Mouse (Mus musculus) monocyte, adult 2 months (primary cell): Measurements from ENCODE around the gene Spag16.

ENCODE experiments used
- DNase-seq, 2 experiments: peaks; one replicate each; pipeline ENCODE4 v3.0.0; 2022; ENCODE audit warnings: low spot score in 2 of 2, low read depth in 1 of 2

The Spag16 gene

DNA sequence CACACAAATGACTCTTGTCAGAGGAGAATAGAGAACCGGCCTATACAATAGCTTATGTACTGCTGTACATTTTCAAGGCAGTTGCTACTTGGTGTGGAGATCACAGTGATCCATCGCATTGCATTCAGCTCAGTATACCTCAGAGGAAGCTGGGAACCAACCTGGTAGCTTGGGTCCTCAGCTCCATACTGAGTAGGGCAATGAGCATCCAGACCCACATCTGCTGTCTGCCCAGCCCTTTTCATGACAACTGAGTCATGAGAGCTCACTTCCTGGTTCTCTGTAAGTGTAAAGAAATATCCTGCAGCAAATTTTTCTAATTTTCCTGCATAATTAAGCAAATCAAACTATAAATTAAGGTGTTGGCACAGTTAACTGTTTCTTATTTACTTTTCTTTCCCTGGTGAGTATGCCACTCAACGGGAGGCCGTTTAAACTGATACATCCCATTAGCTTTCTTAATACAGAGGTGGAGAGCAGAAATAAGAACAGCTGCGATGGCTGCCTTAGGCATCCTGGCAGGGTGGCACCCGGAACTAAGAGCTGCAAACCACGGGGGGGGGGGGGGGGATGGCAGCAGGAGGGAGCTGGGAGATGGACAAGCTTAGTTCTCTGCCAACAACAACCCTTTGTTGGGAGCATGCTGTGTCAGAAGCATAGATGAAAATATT is 255.6 kb downstream of the Spag16 start:
- no peak for DNase-seq

DNA sequence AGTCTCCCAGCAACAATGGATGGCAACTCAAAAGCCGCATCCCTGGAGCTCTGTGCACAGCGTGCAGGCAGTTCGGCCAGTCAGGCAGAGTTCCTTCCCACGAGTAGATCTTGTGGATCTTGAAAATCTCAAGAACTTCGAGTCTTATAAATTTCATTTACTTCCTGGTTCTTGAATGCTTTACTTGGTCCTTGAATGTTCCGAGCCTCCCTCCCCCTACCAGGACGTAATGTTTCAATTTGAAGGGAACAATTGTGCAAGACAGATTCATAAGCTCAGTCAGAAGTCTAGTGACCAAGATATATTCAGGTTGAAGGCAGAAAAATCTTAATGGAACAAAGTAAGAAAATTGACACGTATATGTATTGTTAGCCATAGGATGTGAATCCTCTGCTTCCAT is 277.9 kb downstream of the Spag16 start:
- DNase-seq, result no peak

DNA sequence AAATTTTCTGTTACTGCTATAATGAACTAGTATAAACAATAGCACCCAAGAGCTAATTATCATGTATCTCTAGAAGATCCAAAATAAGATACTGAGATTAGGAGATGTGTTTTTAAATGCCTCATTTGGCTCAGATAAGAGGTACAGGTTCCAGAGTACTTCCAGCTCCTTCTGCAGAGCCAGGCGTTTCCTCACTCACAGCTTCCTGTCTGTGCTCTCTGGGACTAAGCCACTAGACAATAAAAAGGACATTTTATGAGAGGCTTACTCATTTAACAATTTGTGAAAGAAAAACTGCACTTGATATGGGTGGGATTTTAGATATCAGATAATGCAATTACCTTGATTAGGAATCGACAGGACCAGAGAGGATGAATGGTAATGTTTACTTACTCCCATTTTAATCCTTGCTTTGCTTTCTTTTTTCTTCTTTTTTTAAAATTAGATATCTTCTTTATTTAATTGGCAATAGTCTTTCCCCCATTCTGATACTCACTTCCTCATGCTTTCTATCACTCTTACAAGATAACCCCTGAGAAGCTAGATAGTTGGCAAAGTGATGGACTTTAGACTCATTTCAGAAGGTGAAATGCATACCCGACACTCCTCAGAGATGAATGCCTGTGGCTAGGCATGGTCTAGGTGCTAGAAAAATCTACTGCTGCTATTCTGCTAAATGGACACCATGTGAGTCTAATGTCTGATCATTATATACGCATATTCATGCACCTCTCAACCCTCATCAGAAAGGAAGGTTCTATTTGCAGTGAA is 289.6 kb downstream of the Spag16 start:
- DNase-seq, result no peak

- DNase-seq, result no peak
Measured at GRCm38 (mm10) chr1:70128035-70128434, 301.3 kb downstream of the Spag16 start.

DNA sequence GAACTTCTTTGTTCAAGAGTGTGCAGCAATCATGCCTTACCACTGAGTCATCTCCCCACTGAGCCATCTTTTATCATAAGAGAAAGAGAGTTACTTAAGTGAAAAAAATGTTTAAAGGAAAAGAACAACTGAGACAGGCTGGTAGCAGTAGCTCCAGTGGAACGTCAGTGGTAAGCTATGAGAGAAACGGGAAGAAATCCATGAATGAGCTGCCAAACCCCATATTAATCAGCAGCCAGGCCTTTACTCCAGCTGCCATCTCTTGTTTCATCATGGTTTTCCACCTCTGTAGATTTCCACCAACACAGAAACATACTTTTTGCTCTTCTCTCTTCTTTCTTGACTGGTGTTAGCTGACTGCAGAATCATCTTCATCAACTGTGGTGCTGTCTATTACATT is 308.8 kb downstream of the Spag16 start:
- no peak for DNase-seq

GRCm38 (mm10) chr1:70165343-70166158 is 338.8 kb downstream of the Spag16 start:
- DNase-seq, result no peak

- DNase-seq, result no peak
Measured at GRCm38 (mm10) chr1:70180123-70180741, 353.5 kb downstream of the Spag16 start.

GRCm38 (mm10) chr1:70264815-70265214 is 438.0 kb downstream of the Spag16 start:
- no peak for DNase-seq

GRCm38 (mm10) chr1:70265920-70266505 is 439.2 kb downstream of the Spag16 start:
- DNase-seq, result no peak

DNA sequence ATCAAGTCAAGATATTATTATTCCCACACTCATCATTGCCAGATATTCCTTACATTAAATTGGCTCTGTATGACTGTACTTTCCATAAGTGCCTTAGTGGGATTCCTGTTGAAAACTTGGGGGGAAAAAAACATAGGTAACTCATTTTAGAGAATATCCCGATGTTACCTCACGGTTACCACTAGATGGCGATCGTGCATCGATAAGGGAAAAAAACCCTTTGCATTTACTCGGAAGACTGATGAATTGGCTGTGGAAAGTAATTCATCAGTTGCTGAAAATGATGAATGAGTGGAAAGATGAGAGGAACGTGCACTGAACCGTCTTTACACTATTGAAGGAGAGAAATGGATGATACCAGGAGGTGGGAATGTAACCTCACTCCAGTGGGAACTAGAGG is 443.4 kb downstream of the Spag16 start:
- no peak for DNase-seq

DNA sequence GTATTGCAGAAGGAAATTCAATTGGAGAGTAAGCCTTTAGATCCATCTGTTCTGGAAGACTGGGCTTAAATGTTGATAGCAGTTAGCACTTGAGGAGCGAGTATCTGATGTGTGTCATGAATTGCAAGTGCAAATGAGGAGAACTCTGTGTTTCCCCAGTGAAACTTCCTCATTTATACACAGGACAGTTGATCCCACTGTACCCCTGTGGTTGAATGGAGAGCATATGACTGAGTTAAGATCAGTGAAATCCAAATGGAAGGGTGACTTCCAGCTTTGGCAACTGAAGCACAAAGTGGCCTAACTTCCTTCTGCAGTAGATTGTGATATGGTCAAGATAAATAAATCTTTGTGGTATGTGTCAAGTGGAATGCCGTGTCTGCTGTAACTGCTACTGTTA is 446.0 kb downstream of the Spag16 start:
- no peak for DNase-seq

- no peak for DNase-seq
Measured at GRCm38 (mm10) chr1:70279296-70279695, 452.5 kb downstream of the Spag16 start.

DNA sequence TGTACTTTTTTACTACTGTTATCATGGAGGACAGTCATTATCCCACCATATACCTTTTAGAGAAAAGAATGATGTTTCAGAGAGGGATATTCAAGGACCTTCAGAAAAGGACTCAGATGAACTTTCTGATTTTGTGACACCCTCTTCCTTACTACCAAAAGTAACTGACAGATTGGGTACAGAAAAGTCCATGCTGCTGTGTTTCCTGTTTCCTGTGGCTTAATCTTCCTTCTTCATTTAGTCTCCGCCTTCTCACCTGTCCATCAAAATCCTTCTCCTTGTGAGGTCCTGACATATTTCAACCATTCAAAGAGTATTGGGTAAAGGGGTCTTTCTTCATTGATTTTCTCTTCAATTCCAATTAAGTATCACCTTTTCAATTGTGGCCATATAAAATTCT is 456.6 kb downstream of the Spag16 start:
- no peak for DNase-seq

DNA sequence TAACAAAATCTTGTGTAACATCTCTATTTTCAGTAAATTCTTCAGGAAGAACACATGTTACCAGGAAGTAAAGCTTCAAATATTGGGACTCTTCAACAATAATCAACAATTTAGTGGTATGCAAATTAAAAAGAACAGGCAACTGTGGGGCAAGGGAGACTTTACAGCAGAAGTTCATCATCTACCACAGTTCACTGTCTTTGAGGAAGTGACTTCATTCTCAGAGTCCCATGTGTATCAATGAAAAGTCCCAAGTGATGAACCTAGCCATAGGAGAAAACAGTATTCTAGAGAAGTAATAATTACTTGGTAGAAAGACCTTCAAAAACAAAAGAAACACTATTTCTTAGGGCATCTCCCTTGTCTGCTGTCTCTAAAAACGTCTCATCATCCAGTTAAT is 457.4 kb downstream of the Spag16 start:
- no peak for DNase-seq

DNA sequence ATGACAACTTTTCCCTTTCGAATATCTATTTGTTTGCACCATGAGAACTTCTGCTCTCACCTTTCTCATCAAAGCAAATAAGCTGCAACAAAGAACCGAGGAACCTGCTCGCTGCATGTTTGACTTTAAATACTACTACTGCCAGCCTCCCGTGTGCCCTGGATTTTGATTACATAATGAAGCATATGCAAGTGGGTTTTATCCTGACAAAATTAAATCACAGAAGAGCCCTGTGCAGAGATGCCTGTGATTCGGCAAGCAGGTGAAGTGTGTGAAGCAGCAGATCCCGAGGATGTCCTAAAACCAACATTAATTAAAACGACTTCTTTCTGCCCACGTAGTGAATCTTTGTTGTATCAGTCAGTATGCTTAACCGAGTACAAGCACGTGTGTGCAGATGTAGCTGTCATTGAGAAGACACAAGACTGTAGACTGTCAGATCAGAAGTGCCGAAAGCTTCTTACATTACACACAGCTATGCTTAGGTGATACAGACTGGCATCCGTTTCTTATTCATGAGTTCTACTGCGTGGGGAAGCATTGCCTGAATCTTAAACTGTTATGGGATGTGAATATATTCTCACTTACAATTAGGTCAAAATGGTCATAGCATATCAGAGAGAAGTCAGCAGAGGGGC is 489.5 kb downstream of the Spag16 start:
- no peak for DNase-seq

DNA sequence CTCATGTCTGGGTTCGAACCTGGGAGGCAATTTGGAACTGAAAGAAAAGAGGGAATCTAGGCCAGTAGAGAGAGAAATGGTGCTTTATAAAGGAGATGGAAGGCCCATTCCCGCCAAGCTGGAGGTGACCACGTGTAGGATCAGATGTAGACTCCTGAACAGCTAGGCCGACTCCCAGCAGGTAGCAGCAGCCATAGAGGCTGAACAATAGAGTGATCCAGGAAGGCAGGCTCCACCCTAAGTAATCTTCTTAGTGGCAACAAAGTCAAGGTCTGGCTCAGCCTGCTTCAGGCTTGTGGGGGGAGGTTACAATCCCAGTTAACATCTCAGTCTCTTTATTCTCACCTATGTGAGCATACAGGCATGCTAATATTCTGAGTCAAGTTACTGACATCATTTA is 494.2 kb downstream of the Spag16 start:
- DNase-seq, result no peak

DNA sequence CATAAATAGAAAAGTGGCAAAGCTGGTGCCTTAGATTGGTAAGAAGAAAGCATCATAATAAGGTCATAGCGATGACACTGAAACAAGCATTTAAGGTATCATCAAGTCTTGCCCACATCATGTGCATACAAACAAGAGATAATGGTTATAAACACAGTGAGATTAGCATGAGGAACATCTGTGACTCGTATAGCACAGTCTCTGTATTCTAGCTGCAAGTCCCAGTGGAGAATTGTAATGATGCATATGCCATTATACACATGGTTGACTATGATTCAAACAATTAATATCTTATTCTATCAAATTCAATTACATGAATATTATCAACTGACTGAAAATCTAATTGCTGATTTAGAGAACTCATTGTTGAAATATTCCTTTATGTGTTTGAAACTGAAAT is 519.4 kb downstream of the Spag16 start:
- DNase-seq, result no peak

- DNase-seq, result no peak
Measured at GRCm38 (mm10) chr1:70351371-70351770, 524.6 kb downstream of the Spag16 start.

DNA sequence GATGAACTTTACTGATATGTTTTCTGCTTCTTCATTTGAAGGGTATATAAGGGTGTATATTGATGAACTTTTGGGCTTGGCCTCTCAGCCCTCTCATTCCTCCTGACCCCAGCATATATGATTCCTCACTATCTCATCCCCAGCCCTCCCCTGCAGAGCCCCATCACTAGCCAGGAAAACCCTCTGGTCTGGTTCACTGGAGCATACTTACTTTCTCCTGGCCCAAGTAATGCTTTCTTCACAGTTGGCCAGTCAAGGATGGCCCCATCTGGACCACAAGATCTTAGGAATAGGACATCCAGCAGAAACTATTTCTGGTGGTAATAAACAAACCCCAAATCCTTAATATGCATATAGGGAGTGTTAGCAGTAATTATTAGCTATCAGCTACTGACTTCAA is 527.2 kb downstream of the Spag16 start:
- DNase-seq, result no peak

GRCm38 (mm10) chr1:70371721-70372120 is 545.0 kb downstream of the Spag16 start:
- no peak for DNase-seq

GRCm38 (mm10) chr1:70380096-70380495 is 553.3 kb downstream of the Spag16 start:
- no peak for DNase-seq
